Mouse (Mus musculus) forebrain, embryonic 13.5 days (tissue): Measurements from ENCODE around the gene Arhgap10. TPM values are rescaled to one million over a fixed set of nuclear protein-coding genes. Genes with fewer than 3 reads are reported as not detected.

Experiments
- ATAC-seq: fragments of 200-750 bp; cut with Nextera tagmentation; 2 replicates; pipeline ENCODE4 v1.8.0; 2017
- H3K27ac ChIP-seq: fragments of 300-500 bp; sonication (generic); 2 replicates; pipeline ENCODE4 v1.5.1; 2015; ENCODE audit warnings: inconsistent platforms, mild to moderate bottlenecking, moderate library complexity
- H3K27me3 ChIP-seq: fragments of 300-500 bp; sonication (generic); 2 replicates; pipeline ENCODE4 v1.6.1; 2015; ENCODE audit warnings: mild to moderate bottlenecking, inconsistent platforms
- H3K36me3 ChIP-seq: fragments of 300-500 bp; sonication (generic); 2 replicates; pipeline ENCODE4 v1.6.1; 2015; ENCODE audit warnings: mild to moderate bottlenecking, inconsistent platforms; ENCODE audit not compliant: poor library complexity, severe bottlenecking
- H3K4me1 ChIP-seq: fragments of 300-500 bp; sonication (generic); 2 replicates; pipeline ENCODE4 v1.6.1; 2015; ENCODE audit warnings: inconsistent platforms
- H3K4me2 ChIP-seq: fragments of 300-500 bp; sonication (generic); 2 replicates; pipeline ENCODE4 v1.6.1; 2015; ENCODE audit warnings: inconsistent platforms, mild to moderate bottlenecking, moderate library complexity
- H3K4me3 ChIP-seq: fragments of 300-500 bp; sonication (generic); 2 replicates; pipeline ENCODE4 v1.5.1; 2015; ENCODE audit warnings: mild to moderate bottlenecking, inconsistent platforms
- H3K9ac ChIP-seq: fragments of 300-500 bp; sonication (generic); 2 replicates; pipeline ENCODE4 v1.6.1; 2015; ENCODE audit warnings: mild to moderate bottlenecking, inconsistent platforms
- H3K9me3 ChIP-seq: fragments of 300-500 bp; sonication (generic); replicated peaks from 2 replicates; pipeline ENCODE4 v1.6.1; 2016; ENCODE audit warnings: inconsistent platforms
- WGBS: fragments of 180-500 bp; shearing (Covaris S2); methylation state at CpG from one replicate; pipeline ENCODE4 v1.1.7; 2015; 5-methylcytosine and 5-hydroxymethylcytosine counted together
- polyA plus RNA-seq: library from polyadenylated mRNA; unstranded; fragments of >200 nt; fragmentation: Nextera tagmentation; extraction: Ambion mirVana; gene quantifications from 2 replicates; pipeline ENCODE4 v1.2.1, GENCODE M21; 2015

Gene Arhgap10
- polyA plus RNA-seq, 1 experiment from 2014 or later: 5.2 TPM

DNA sequence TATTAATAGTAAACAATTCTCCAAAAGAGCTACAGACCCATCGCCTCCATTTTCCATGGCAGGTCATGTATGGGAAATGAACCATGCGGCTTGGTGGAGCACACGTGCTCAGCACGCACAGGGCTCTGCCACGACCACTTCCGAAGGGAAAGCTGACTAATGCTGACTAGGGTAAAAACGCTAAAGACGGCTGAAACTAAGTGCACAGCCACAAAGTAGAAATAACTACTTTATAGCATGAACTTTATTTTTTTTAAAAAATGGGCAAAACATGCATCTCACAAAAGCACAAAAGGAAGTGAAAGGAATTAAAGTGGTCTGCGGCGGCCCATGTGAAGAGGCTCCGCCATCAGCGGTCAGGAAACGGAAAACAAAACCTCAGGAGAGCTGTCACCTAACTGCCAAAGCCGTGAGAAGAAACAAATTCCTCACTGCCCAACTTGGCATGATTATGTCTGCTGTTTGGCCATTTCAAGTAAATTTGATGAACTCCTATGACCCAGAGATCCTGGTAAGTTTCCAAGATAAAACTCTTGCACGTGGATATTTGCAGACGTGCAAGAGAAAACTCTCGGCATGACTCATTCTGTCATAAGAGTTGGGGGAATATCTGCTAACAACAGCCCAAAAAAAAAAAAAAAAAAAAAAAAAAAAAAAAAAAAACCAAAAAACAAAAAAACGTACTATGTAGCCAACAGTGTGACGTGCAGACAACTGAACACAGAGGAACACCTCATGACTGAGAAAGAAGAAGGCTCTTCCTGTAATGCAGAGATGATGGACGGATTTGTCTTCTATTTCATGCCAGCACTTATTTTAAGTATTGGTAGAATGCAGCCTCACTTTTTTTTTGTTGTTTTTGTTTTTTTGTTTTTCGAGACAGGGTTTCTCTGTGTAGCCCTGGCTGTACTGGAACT lies 66.0 kb downstream of the Arhgap10 start:
- WGBS: 92% methylated on average over 21 of the region's 21 CpGs
- Histone ChIP-seq H3K27me3 (no peaks in the 10 kb centered on the region), H3K9me3 (peaks cover 8% of the 10 kb centered on the region; the same call in 1 of the 2 replicates), H3K9ac (no peak overlapping the region), H3K4me1 (no peaks in the 10 kb centered on the region), H3K4me2 (no peak overlapping the region), H3K36me3 (0 out of 2 replicates have a peak, but pooled peaks cover 4% of the 10 kb centered on the region), H3K27ac (no peak overlapping the region), H3K4me3 (no peak overlapping the region)
- ATAC-seq: no peak

DNA sequence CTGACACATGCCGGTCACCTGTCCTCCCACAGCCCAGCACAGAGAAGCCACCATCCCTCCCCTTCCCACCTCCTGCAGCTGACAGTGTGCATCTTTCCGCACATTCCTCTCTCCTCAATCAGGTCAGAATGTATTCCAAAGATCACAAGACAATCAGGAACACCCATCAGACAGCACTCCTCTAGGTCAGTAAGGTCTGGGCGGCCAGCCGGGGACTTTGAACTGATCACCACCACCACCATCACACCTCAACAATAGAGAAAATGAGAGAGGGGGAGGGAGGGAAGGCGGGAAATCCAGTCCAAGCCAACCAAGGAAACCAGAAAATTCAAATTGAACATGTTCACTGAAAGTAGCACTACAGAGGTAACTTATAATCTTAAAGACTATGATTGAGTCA lies 66.7 kb downstream of the Arhgap10 start:
- Histone ChIP-seq H3K4me2 (no peak overlapping the region), H3K4me3 (no peak overlapping the region), H3K36me3 (0 out of 2 replicates have a peak, but pooled peaks cover 4% of the 10 kb centered on the region), H3K27ac (no peak overlapping the region), H3K9ac (no peak overlapping the region), H3K4me1 (no peaks in the 10 kb centered on the region), H3K27me3 (no peaks in the 10 kb centered on the region), H3K9me3 (peaks cover 8% of the 10 kb centered on the region; the same call in 1 of the 2 replicates)
- no peak for ATAC-seq
- WGBS: 90% methylated on average over 5 of the region's 5 CpGs

DNA sequence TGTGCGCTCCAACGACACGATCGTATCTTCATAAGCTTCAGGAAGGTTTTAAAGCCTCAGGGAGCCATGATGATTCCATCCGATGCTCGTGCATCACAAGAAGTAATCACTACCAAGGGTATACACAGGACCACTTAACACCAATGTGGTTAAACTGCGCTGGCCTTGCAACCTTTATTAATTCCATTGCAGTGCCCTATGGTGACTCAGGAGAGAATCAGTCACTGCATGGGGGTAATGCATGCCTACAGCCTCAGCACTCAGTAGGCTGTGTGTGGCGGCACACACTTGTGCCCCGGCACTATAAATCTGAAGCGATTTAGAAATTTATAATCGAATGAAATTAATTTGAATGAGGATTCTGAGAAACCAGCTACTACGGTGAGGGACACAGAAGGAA lies 71.5 kb downstream of the Arhgap10 start:
- Histone ChIP-seq H3K4me2 (no peak overlapping the region), H3K27me3 (no peaks in the 10 kb centered on the region), H3K4me3 (no peak overlapping the region), H3K9me3 (peaks cover 8% of the 10 kb centered on the region; the same call in 1 of the 2 replicates), H3K9ac (no peak overlapping the region), H3K4me1 (no peaks in the 10 kb centered on the region), H3K36me3 (0 out of 2 replicates have a peak, but pooled peaks cover 4% of the 10 kb centered on the region), H3K27ac (no peak overlapping the region)
- ATAC-seq: no peak
- WGBS: 81% methylated on average over 12 of the region's 12 CpGs

DNA sequence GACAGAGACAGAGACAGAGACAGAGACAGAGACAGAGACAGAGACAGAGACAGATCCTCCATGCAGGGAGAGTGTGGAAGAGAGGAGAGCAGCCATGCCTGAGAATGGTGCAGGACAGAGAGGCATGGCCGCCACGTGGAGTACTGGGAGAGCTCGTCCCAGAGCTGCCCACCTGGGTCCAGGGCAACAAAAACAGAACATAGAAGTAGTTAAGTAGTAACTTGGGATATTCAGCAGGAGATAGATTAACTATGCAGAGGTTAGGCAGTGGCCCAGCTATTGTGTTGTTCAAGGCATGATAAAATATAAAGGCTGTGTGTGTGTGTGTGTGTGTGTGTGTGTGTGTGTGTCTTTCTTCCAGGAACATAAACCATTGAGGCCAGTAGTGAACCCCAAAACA lies 72.1 kb downstream of the Arhgap10 start:
- ATAC-seq: no peak
- H3K9ac ChIP-seq: no peak overlapping the region
- no peak overlapping the region for H3K27ac ChIP-seq
- H3K27me3 ChIP-seq: no peaks in the 10 kb centered on the region
- no peak overlapping the region for H3K4me3 ChIP-seq
- WGBS: 63% methylated on average over 3 of the region's 3 CpGs
- H3K9me3 ChIP-seq: peaks cover 8% of the 10 kb centered on the region; the same call in 1 of the 2 replicates
- no peak overlapping the region for H3K4me2 ChIP-seq
- H3K4me1 ChIP-seq: no peaks in the 10 kb centered on the region
- 0 out of 2 replicates have a peak, but pooled peaks cover 4% of the 10 kb centered on the region for H3K36me3 ChIP-seq

DNA sequence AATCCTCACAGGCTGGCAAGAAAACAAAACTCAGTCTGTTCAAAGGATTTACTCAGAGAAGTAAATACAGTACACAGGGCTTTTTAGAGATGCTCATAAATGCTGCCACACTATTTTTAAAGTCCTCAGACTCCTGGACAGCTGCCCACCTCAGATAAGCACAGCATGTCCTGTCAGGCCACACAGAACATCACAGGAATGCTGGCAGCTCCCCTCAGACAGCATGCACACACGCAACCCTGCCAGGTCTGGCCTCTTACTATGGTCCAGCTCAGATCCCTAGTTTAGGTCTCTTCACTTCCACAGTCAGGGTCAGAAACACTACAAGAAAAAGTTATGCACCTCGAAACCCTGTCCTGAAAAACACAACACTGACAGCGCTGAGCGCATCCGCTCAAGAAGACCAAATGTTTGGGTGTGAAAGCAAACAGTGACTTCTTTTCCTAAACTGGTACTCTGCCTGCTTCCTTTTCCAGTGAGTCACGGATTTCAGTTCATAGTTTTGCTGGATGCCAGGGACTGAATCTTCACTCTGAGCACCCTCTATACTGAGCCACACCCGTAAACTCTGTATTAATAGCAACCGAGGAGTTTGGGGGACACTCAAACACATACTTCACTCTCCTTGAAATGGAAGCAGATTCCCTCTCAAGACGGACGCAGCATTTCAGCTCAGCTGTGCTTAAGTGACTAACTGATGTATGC lies 73.4 kb downstream of the Arhgap10 start:
- Histone ChIP-seq H3K9me3 (0 out of 2 replicates have a peak, but pooled peaks cover 1% of the 10 kb centered on the region), H3K4me1 (no peaks in the 10 kb centered on the region), H3K9ac (no peak overlapping the region), H3K36me3 (no peaks in the 10 kb centered on the region), H3K27me3 (no peaks in the 10 kb centered on the region), H3K27ac (no peak overlapping the region), H3K4me3 (no peak overlapping the region), H3K4me2 (no peak overlapping the region)
- no peak for ATAC-seq
- WGBS: 87% methylated on average over 10 of the region's 10 CpGs

DNA sequence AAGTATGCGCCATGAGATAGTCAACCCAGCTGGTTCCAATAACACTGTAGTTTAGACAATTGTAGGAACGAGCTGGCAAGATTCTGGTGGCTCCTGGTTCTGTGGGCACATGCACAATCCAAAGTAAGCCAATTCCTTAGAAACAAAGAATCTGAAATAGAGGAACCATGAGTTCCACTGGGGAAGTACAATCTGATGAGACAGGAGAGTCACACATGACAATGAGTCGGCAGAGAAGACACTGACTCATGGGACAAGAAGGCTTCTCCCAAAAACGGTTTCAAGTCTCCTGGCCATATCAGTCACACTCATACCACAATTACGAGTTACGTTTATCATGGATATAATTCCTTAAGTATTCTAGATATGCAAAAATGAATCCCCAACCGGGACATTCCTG lies 75.3 kb downstream of the Arhgap10 start:
- Histone ChIP-seq H3K27ac (no peak overlapping the region), H3K9me3 (no peaks in the 10 kb centered on the region), H3K4me3 (no peak overlapping the region), H3K4me1 (0 out of 2 replicates have a peak, but pooled peaks cover 5% of the 10 kb centered on the region), H3K4me2 (no peak overlapping the region), H3K9ac (no peak overlapping the region), H3K36me3 (no peaks in the 10 kb centered on the region), H3K27me3 (no peaks in the 10 kb centered on the region)
- ATAC-seq: no peak
- 92% methylated on average over 7 of the region's 7 CpGs for WGBS

DNA sequence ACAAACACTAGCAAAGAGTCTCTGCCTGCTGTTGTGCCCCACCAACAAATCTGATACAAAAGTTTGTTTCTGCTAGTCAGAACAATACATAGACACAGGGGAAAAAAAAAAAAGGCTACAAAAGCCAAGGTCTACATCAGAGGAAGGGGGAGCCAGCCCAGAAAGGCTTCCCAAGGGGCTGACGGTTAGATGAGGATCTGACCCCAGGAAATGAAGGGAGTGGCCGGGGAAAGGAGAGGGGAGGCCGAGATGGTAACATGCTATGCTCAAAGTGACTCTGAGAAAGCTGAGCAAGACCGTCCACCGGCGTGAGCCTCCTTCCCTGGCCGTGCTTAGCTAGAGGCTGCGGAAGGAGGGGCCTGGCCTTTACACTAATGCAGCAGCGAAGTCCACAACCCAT lies 76.8 kb downstream of the Arhgap10 start:
- no peaks in the 10 kb centered on the region for H3K36me3 ChIP-seq
- 83% methylated on average over 9 of the region's 9 CpGs for WGBS
- H3K27ac ChIP-seq: no peak overlapping the region
- H3K9ac ChIP-seq: no peak overlapping the region
- H3K4me2 ChIP-seq: no peak overlapping the region
- no peak for ATAC-seq
- no peak overlapping the region for H3K4me3 ChIP-seq
- H3K4me1 ChIP-seq: 0 out of 2 replicates have a peak, but pooled peaks cover 5% of the 10 kb centered on the region
- H3K27me3 ChIP-seq: no peaks in the 10 kb centered on the region
- no peaks in the 10 kb centered on the region for H3K9me3 ChIP-seq

DNA sequence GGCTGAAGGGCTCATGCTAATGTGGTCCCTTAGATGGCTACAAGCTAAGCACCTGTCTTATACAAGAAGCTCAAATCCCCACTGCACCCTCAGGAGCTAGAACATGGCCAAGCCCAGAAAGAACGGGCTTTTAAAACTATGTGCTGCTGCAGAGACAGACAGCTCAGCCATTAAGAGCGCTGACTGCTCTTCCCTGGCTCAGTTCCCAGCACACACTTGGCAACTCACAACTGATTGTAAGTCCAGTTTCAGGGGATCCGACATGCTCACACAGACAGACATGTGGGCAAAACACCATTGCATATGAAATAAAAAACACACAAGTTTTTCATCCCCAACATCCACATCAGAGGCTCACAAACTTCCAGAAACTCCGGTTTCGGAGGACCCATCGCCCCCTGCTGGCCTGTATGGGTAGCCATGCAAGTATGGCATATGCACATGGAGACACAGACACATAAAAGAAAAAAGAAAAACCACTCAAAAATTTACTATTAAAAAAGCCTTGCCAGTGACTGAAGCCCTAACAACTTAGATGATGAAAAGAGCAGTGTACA lies 77.4 kb downstream of the Arhgap10 start:
- 80% methylated on average over 6 of the region's 6 CpGs for WGBS
- Histone ChIP-seq H3K4me2 (no peak overlapping the region), H3K27me3 (no peaks in the 10 kb centered on the region), H3K36me3 (no peaks in the 10 kb centered on the region), H3K9ac (no peak overlapping the region), H3K27ac (no peak overlapping the region), H3K4me3 (no peak overlapping the region), H3K4me1 (0 out of 2 replicates have a peak, but pooled peaks cover 5% of the 10 kb centered on the region), H3K9me3 (no peaks in the 10 kb centered on the region)
- no peak for ATAC-seq

DNA sequence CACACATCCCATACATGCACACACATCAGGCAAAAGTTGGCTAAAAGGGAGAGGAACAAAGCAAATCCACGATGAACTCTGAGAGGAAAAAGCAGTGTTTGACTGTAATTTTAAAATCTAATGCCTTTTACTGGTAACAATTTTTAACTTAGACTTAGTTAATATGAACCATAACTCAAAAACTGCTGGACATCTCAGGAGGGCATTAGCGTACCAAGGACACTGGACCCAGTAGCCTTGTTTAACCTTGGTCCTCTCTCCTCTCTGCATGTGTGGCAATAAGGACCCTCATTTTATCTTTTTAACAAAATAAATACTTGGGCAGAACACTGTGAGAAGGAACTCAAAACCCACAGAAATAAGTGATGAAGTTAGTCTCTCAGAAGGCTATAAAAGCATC lies 78.1 kb downstream of the Arhgap10 start:
- no peaks in the 10 kb centered on the region for H3K9me3 ChIP-seq
- no peak for ATAC-seq
- WGBS: 95% methylated on average over 2 of the region's 2 CpGs
- no peak overlapping the region for H3K4me3 ChIP-seq
- 0 out of 2 replicates have a peak, but pooled peaks cover 5% of the 10 kb centered on the region for H3K4me1 ChIP-seq
- no peaks in the 10 kb centered on the region for H3K36me3 ChIP-seq
- H3K27ac ChIP-seq: no peak overlapping the region
- no peak overlapping the region for H3K9ac ChIP-seq
- H3K27me3 ChIP-seq: no peaks in the 10 kb centered on the region
- H3K4me2 ChIP-seq: no peak overlapping the region

DNA sequence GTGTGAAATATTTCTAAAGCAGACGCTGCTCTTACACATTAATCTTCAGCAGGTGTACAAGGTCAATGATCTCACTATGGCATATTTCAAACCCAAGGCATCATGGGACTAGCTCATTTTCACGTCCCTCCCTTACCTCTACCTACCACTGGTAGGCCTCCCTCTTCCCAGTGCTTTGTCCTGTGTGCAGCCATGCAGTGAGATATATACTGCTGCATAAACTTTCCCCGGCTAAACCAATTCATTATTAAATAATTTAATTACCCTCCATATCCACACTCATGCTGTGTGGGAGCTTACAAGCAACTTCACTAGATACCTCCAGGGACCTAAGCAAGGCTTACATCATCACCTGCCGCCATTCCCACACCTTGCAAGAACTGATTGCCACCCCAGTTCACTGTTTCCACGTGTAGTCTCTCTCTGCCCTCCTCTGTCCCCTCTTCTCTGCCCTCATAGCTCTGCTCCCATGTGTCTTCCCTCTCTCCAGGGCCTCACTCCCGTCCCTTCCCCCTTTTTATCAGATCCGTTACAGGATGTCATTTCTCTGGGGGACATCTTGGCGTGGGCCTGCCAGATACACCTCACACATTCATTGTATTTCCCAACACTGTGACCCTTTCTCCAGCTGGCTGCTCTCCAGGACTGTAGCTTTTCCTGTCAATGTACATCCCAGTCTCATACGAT lies 79.8 kb downstream of the Arhgap10 start:
- ATAC-seq: no peak
- peaks cover 8% of the 10 kb centered on the region for H3K4me1 ChIP-seq
- no peaks in the 10 kb centered on the region for H3K9me3 ChIP-seq
- no peaks in the 10 kb centered on the region for H3K27me3 ChIP-seq
- no peak overlapping the region for H3K9ac ChIP-seq
- H3K4me2 ChIP-seq: no peak overlapping the region
- H3K27ac ChIP-seq: no peak overlapping the region
- H3K4me3 ChIP-seq: no peak overlapping the region
- 64% methylated on average over 9 of the region's 9 CpGs for WGBS
- no peaks in the 10 kb centered on the region for H3K36me3 ChIP-seq

DNA sequence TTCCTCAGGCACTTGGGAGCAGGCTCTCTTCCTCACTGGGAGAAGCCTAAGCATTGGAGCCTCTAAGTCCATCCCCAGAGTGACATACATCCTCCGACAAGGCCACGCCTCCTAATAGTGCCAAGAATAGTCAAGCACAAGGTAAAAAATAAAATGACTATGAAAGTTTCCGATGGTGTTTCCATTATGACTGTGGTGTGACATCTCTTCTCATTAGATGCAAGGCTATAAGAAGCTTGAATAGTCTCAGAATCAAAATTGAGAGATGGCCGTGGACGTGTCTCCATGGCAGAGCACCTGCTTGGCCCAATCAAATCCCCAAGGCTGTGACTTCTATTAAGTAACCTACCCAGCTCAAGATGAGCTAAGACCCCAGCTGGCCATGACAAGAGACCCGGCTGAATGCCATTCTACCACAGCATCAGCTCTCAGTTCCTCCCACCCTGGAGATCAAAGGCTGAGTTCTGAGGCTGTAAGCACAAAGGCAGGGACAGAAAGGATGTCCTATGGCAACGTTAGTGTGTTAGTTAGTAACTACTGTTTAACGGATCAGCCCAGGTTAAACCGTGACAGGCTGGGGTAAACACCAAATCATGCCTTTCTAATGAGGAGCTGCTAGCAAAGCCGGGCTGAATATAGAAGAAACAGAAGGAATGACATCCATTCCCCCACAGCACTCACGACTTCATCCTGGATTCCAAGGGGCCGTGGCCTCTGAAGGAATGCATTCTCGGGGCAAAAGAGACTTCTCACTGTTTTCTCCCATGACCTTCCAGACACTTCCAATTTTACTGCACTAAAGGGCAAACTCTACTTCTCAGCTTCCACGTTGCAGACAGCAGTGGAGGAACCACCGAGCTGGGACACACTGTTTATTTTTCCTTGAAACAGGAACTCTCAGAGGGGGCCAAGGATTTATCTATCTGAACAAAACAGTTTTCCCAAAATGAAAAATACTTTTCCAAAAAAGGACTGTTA lies 81.5 kb downstream of the Arhgap10 start:
- ATAC-seq: no peak
- no peak overlapping the region for H3K4me2 ChIP-seq
- no peak overlapping the region for H3K27ac ChIP-seq
- H3K9me3 ChIP-seq: no peaks in the 10 kb centered on the region
- H3K4me3 ChIP-seq: no peak overlapping the region
- H3K36me3 ChIP-seq: no peaks in the 10 kb centered on the region
- 42% methylated on average over 15 of the region's 15 CpGs for WGBS
- H3K27me3 ChIP-seq: no peaks in the 10 kb centered on the region
- H3K9ac ChIP-seq: no peak overlapping the region
- peaks cover 16% of the 10 kb centered on the region for H3K4me1 ChIP-seq
